Mouse (Mus musculus) intestine, postnatal 0 days (tissue): Measurements from ENCODE around the gene E2f1. TPM values are rescaled to one million over a fixed set of nuclear protein-coding genes. Genes with fewer than 3 reads are reported as not detected.

Source experiments
- ATAC-seq: fragments of 200-750 bp; cut with Nextera tagmentation; 2 replicates; pipeline ENCODE4 v1.8.0; 2017; ENCODE audit warnings: mild to moderate bottlenecking, moderate TSS enrichment, moderate library complexity
- H3K27ac ChIP-seq: fragments of 300-500 bp; sonication (generic); 2 replicates; pipeline ENCODE4 v1.5.1; 2014; ENCODE audit warnings: mild to moderate bottlenecking, low read depth, low read length, moderate library complexity
- H3K27me3 ChIP-seq: fragments of 300-500 bp; sonication (generic); replicated peaks from 2 replicates; pipeline ENCODE4 v1.6.1; 2014; ENCODE audit warnings: low read length, mixed read lengths; ENCODE audit not compliant: control insufficient read depth, insufficient read depth
- H3K36me3 ChIP-seq: fragments of 300-500 bp; sonication (generic); 2 replicates; pipeline ENCODE4 v1.6.1; 2014; ENCODE audit warnings: mild to moderate bottlenecking, moderate library complexity; ENCODE audit not compliant: control insufficient read depth, insufficient read depth
- H3K4me1 ChIP-seq: fragments of 300-500 bp; sonication (generic); replicated peaks from 2 replicates; pipeline ENCODE4 v1.6.1; 2014; ENCODE audit warnings: antibody characterized with exemption, low read length, mixed read lengths; ENCODE audit not compliant: control insufficient read depth, insufficient read depth
- H3K4me2 ChIP-seq: fragments of 300-500 bp; sonication (generic); replicated peaks from 2 replicates; pipeline ENCODE4 v1.6.1; 2014; ENCODE audit warnings: low read depth, mild to moderate bottlenecking, moderate library complexity
- H3K4me3 ChIP-seq: fragments of 300-500 bp; sonication (generic); 2 replicates; pipeline ENCODE4 v1.5.1; 2014; ENCODE audit warnings: low read depth, low read length
- H3K9ac ChIP-seq: fragments of 300-500 bp; sonication (generic); 2 replicates; pipeline ENCODE4 v1.6.1; 2014; ENCODE audit warnings: mild to moderate bottlenecking, low read depth, low read length
- H3K9me3 ChIP-seq: fragments of 300-500 bp; sonication (generic); 2 replicates; pipeline ENCODE4 v1.6.1; 2016; ENCODE audit warnings: mixed run types; ENCODE audit not compliant: control insufficient read depth
- CTCF ChIP-seq: sonication (generic); IDR thresholded peaks from 2 replicates; pipeline ENCODE4 v1.5.1; 2016; ENCODE audit warnings: low read depth, mild to moderate bottlenecking, control low read depth, antibody characterized with exemption, moderate library complexity
- WGBS: fragments of 180-500 bp; shearing (Covaris S2); extraction: QIAGEN DNeasy Blood & Tissue Kit; methylation state at CpG from one replicate; pipeline ENCODE4 v1.1.7; 2014; 5-methylcytosine and 5-hydroxymethylcytosine counted together
- polyA plus RNA-seq: library from polyadenylated mRNA; unstranded; fragments of >200 nt; fragmentation: Nextera tagmentation; extraction: Ambion mirVana; gene quantifications from 2 replicates; pipeline ENCODE4 v1.2.1, GENCODE M21; 2015

Gene E2f1
- polyA plus RNA-seq, 1 experiment from 2014 or later: 5.9 TPM

DNA sequence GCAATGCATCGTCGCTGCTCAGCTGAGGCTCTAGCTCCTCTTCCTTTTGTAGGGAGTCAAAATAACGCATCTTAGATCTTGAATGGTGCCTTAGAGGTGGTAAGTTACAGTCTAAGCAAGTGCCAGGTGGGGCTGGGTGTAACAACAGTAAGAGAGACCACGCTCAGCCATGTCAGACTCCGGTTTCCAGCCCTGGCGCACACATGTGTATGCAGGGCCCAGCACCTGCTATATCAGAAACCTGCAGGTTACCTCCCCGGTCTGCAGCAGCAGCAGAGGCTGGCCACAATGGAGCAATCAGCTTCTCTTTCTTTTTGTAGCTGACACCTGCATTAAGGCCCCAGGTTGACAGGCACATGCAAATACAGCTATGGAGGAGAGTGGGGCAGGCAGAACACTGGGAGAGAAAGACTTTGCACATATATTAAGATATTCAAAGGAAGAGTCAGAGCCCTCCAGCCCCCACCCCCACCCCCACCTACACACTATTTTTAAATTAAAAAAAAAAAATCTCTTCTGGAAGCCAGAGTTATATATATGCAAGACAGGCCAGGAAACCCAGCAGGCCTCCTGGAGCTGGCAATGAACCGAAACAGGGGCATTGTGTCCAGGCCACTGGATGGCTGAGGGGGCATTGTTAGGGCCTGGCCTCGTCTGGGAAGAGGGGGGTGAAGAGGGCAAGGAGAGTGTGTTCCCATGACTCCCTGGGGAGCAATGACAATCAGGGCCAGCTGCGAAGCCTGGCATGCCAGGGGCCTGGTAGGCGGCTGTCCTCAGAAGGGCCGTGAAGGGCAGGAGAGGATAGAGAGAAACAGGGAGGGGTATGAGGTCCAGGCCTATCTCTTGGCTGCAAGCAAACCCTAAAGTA lies 7.4 kb upstream of the E2f1 start:
- no peak for TF ChIP-seq CTCF
- Histone ChIP-seq H3K4me2 (no peak overlapping the region), H3K9ac (no peak overlapping the region), H3K4me3 (no peak overlapping the region), H3K36me3 (no peaks in the 10 kb centered on the region), H3K9me3 (no peaks in the 10 kb centered on the region), H3K4me1 (no peaks in the 10 kb centered on the region), H3K27me3 (no peaks in the 10 kb centered on the region), H3K27ac (no peak overlapping the region)
- WGBS: 72% methylated on average over 12 of the region's 12 CpGs
- no peak for ATAC-seq

DNA sequence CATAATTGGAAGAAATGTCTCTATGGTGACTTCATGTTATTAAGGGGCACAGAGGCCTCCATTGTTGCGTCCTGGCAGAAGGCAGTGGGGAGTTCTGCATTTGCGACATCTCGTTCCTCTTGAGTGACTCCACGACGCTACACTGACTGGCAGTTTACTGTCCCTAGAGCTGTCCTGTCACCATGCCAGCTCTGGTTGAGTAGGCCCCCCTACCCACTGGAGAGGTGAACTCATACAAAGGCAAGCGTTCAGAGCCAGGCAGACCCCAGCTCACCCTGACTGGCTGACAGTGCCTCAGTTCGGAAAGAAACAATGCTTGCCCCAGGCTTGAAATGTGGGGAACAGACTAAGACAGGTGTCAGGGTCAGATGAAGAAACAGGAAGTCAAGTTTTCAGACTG lies 4.6 kb upstream of the E2f1 start:
- no peaks in the 10 kb centered on the region for H3K4me1 ChIP-seq
- no peak overlapping the region for H3K4me2 ChIP-seq
- H3K4me3 ChIP-seq: no peak overlapping the region
- no peaks in the 10 kb centered on the region for H3K27me3 ChIP-seq
- H3K36me3 ChIP-seq: no peaks in the 10 kb centered on the region
- WGBS: 71% methylated on average over 7 of the region's 7 CpGs
- ATAC-seq: no peak
- no peaks in the 10 kb centered on the region for H3K9me3 ChIP-seq
- H3K9ac ChIP-seq: no peak overlapping the region
- H3K27ac ChIP-seq: no peak overlapping the region
- no peak for TF ChIP-seq CTCF

DNA sequence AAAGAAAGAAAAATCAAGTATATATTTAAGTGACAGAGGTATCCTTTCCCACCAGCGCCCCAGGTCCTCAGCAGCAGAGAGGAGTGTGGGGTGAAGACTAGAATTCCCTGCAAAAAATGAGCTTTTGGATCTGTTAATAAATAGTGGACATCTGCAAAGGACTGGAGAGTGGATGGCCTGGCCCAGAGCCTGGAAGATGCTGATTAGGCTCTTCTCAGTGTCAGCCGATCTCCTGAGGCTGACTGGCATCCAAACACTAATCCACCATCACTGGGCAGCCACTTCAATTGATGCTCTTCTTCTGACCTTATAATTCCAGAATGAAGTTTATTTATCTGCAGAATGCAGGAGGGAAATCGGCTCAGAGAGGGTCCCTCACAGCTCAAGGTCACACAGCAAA lies 3.3 kb upstream of the E2f1 start:
- no peak overlapping the region for H3K4me2 ChIP-seq
- no peak overlapping the region for H3K9ac ChIP-seq
- ATAC-seq: no peak
- no peak overlapping the region for H3K4me3 ChIP-seq
- TF ChIP-seq CTCF: no peak
- no peaks in the 10 kb centered on the region for H3K9me3 ChIP-seq
- H3K27me3 ChIP-seq: no peaks in the 10 kb centered on the region
- 76% methylated on average over 3 of the region's 3 CpGs for WGBS
- no peaks in the 10 kb centered on the region for H3K4me1 ChIP-seq
- H3K27ac ChIP-seq: no peak overlapping the region
- H3K36me3 ChIP-seq: no peaks in the 10 kb centered on the region

DNA sequence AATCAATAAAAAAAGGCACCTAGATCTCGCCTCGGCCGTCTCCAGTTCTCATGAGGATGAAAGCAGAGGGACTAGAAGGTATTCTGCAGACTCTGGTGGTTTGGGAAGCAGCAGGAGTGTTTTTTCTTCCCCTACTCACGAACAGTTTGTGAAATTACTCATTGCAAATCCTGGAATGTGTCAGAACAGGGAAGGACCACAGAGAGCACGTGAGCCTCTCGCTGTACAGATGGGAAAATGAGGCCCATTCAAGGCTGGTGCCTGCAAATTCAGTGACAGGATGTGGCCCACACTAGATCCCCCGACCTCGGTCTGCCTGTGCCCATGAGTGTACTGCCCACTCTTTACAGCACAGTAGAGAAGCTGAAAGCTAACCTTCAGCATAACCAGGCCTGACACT lies 2.3 kb upstream of the E2f1 start:
- Histone ChIP-seq H3K27ac (no peak overlapping the region), H3K4me3 (no peak overlapping the region), H3K36me3 (no peaks in the 10 kb centered on the region), H3K27me3 (no peaks in the 10 kb centered on the region), H3K9ac (no peak overlapping the region), H3K4me1 (no peaks in the 10 kb centered on the region), H3K4me2 (no peak overlapping the region), H3K9me3 (no peaks in the 10 kb centered on the region)
- TF ChIP-seq CTCF: no peak
- WGBS: 67% methylated on average over 8 of the region's 8 CpGs
- ATAC-seq: no peak

DNA sequence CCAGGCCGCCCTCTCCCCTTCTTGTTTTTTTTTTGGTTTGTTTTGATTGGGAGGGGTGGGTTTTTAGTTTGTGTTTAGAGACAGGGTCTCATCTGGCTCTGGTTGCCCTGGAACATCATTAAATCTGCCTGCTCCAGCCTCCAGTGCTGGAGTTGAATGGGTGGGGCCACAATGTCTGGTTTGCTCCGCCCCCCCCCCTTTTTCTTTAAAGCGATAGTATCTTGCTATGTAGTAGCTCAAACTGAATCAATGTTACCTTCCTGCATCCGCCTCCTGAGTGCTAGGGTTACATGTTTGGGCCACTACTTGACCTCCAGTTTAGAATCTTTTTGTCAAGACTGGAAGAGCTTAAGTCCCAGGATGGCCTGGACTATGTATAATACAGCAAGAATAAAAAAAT lies 1.6 kb upstream of the E2f1 start:
- 83% methylated on average over 4 of the region's 4 CpGs for WGBS

DNA sequence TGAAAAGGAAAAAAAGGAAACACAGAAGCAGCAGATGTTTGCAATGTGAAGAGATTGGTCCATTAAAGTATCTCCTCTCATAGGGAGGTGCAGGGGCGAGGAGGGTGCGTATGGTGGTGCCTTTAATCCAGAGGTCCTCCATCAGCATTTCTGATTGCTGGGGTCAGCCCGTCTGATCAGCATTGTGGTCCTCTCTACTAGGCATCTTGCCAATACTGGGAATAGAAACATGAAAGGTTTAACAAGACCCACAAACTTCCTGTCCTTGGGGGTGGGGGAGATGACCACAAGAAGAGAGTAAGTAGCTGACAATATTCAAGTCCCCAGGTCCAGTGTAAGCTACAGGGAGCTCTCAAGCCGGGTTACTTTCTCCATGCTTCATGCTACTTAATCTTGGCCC lies 974 bp upstream of the E2f1 start:
- Histone ChIP-seq H3K27ac (no peak overlapping the region), H3K4me1 (no peaks in the 10 kb centered on the region), H3K9ac (no peak overlapping the region), H3K36me3 (no peaks in the 10 kb centered on the region), H3K4me2 (peak overlapping the region; percentile 89; the same call in 1 of the 2 replicates), H3K27me3 (no peaks in the 10 kb centered on the region), H3K4me3 (no peak overlapping the region; the same call in 1 of the 2 replicates), H3K9me3 (no peaks in the 10 kb centered on the region)
- 62% methylated on average over 4 of the region's 4 CpGs for WGBS
- TF ChIP-seq CTCF: no peak
- ATAC-seq: no peak

More for the DNA sequence above, 1.6 kb upstream of the E2f1 start:
- H3K9ac ChIP-seq: no peak overlapping the region
- H3K4me3 ChIP-seq: no peak overlapping the region
- H3K9me3 ChIP-seq: no peaks in the 10 kb centered on the region
- TF ChIP-seq CTCF: no peak
- H3K27me3 ChIP-seq: no peaks in the 10 kb centered on the region
- no peaks in the 10 kb centered on the region for H3K36me3 ChIP-seq
- H3K4me1 ChIP-seq: no peaks in the 10 kb centered on the region
- no peak for ATAC-seq
- H3K4me2 ChIP-seq: no peak overlapping the region
- no peak overlapping the region for H3K27ac ChIP-seq
